In genomic region chr17:74903411-74904331, GRCm38 (mm10) we compare ENCODE assay signal across 7 mouse cellular contexts.
DNase-seq lines count a peak whose midpoint lies in the region; ATAC-seq and TF ChIP-seq lines count a peak whose summit lies in the region.

No protein-coding gene starts in this region.

- ATAC-seq in kidney, postnatal 0 days (replicated peaks; ENCODE audit: low FRiP score, low read depth): peak; percentile 25; the same call in 1 of the 2 replicates
- peak; percentile 49; the same call in 1 of the 2 replicates for ATAC-seq in heart, embryonic 16.5 days (replicated peaks; ENCODE audit: extremely low read depth, insufficient read depth, low FRiP score)

- H3K27ac ChIP-seq in kidney, postnatal 0 days: no peak overlapping the region
- no peak overlapping the region for H3K27ac ChIP-seq in kidney, adult 2 months (ENCODE audit: insufficient read depth, low read depth, low read length)
- peak overlapping the region; percentile 5 for H3K27ac ChIP-seq in heart, embryonic 16.5 days (ENCODE audit: low read length)

- no peak overlapping the region for H3K4me2 ChIP-seq in kidney, postnatal 0 days (ENCODE audit: low read length)
- H3K4me2 ChIP-seq in heart, embryonic 16.5 days (ENCODE audit: low read depth, low read length): peak overlapping the region; percentile 8; the same call in 1 of the 2 replicates

- peaks cover 5% of the 10 kb centered on the region; the same call in 1 of the 2 replicates for H3K9me3 ChIP-seq in kidney, postnatal 0 days (replicated peaks; ENCODE audit: low read length)
- H3K9me3 ChIP-seq in heart, embryonic 16.5 days (replicated peaks; ENCODE audit: control insufficient read depth, low read length): peaks cover 6% of the 10 kb centered on the region; the same call in 1 of the 2 replicates

- H3K4me3 ChIP-seq in kidney, postnatal 0 days (replicated peaks; ENCODE audit: low read depth, low read length): no peak overlapping the region
- no peak overlapping the region for H3K4me3 ChIP-seq in kidney, adult 2 months (ENCODE audit: insufficient read depth, low read depth, low read length)
- no peak overlapping the region for H3K4me3 ChIP-seq in heart, embryonic 16.5 days (ENCODE audit: low read length)

- H3K9ac ChIP-seq in kidney, postnatal 0 days (ENCODE audit: low read depth, low read length): no peak overlapping the region
- H3K9ac ChIP-seq in heart, embryonic 16.5 days (ENCODE audit: low read length): no peak overlapping the region

- WGBS in kidney, postnatal 0 days: 37% methylated on average over 16 of the region's 16 CpGs
- 30% methylated on average over 16 of the region's 16 CpGs for whole genome bisulfite sequencing in kidney, adult 2 months
- 37% methylated on average over 16 of the region's 16 CpGs for WGBS in heart, embryonic 16.5 days

- peak; percentile 24 for DNase-seq in kidney, postnatal 0 days (ENCODE audit: low spot score)
- DNase-seq in kidney, adult 2 months: no peak
- DNase-seq in brain, embryonic 14.5 days (ENCODE audit: low read depth): peak; percentile 36
- peak; percentile 56 for DNase-seq in lung, postnatal 36 days
- DNase-seq in layer of hippocampus, adult 11-12 months (ENCODE audit: low spot score): no peak
- no peak for DNase-seq in kidney, adult 11 months

- no peak for TF ChIP-seq CTCF in kidney, postnatal 0 days (IDR thresholded peaks at IDR 0.05; ENCODE audit: low read depth)
- no peak for TF ChIP-seq CTCF in kidney, adult 2 months (conservative IDR thresholded peaks at IDR 0.05; ENCODE audit: insufficient read depth, insufficient read length, low read depth, low read length)
- TF ChIP-seq CTCF in brain, embryonic 14.5 days (IDR thresholded peaks at IDR 0.05; ENCODE audit: borderline replicate concordance, extremely low read depth, insufficient read depth, insufficient read length): no peak

- peaks cover 8% of the 10 kb centered on the region; the same call in 1 of the 2 replicates for H3K4me1 ChIP-seq in kidney, postnatal 0 days (replicated peaks; ENCODE audit: insufficient read depth, low read length)
- no peaks in the 10 kb centered on the region for H3K4me1 ChIP-seq in kidney, adult 2 months (ENCODE audit: control insufficient read depth, insufficient read depth, low read length)
- peaks cover 5% of the 10 kb centered on the region; the same call in 1 of the 2 replicates for H3K4me1 ChIP-seq in heart, embryonic 16.5 days (ENCODE audit: control insufficient read depth, insufficient read depth, low read length)

- TF ChIP-seq POLR2A in kidney, adult 2 months (IDR thresholded peaks at IDR 0.05; ENCODE audit: low read depth, low read length): no peak
- TF ChIP-seq POLR2A in brain, embryonic 14.5 days (IDR thresholded peaks at IDR 0.05; ENCODE audit: borderline replicate concordance, extremely low read depth, insufficient read depth, insufficient read length, poor library complexity, severe bottlenecking): no peak

- no peaks in the 10 kb centered on the region for H3K27me3 ChIP-seq in kidney, postnatal 0 days (ENCODE audit: insufficient read depth, low read length)
- no peaks in the 10 kb centered on the region for H3K27me3 ChIP-seq in kidney, adult 2 months (replicated peaks; ENCODE audit: control insufficient read depth, insufficient read depth, low read length)
- no peaks in the 10 kb centered on the region for H3K27me3 ChIP-seq in heart, embryonic 16.5 days (ENCODE audit: control insufficient read depth, insufficient read depth, low read length)

- no peaks in the 10 kb centered on the region for H3K36me3 ChIP-seq in kidney, postnatal 0 days (ENCODE audit: insufficient read depth, low read length)
- H3K36me3 ChIP-seq in kidney, adult 2 months (ENCODE audit: control insufficient read depth, insufficient read depth, low read length): no peaks in the 10 kb centered on the region
- no peaks in the 10 kb centered on the region for H3K36me3 ChIP-seq in heart, embryonic 16.5 days (ENCODE audit: control insufficient read depth, insufficient read depth)

Comparison
In these comparisons a context has a peak if more than half of its experiments do, and no peak if none do; other contexts are left out.
1. DNase-seq: peak in kidney, postnatal 0 days (single experiment), brain, embryonic 14.5 days (single experiment) and lung, postnatal 36 days (single experiment); none in kidney, adult 2 months (single experiment), layer of hippocampus, adult 11-12 months (single experiment) and kidney, adult 11 months (single experiment).